Mouse (Mus musculus) layer of hippocampus, adult 8-10 months (tissue): ENCODE measurements at regions not wholly inside any gene's neighbourhood (a gene's known extent, or its start where the extent isn't known, plus 50 kb on each side); places are given as distances from the start of the nearest gene placed in this dataset.
A peak's percentile ranks its signal among the peaks of the same experiment; 100 is the strongest.
"Not testable (repeated sequence)": the region's sequence is repeated elsewhere in the genome, so short reads cannot be mapped to it uniquely, and the experiment has no call there.

Experiments
- DNase-seq, 2 experiments: peaks; one replicate each; pipeline ENCODE4 v3.0.0; 2022; ENCODE audit warnings: low spot score in 2 of 2

GRCm38 (mm10) chr17:9258646-9259170 lies 163.2 kb upstream of the Gm17728 start:
- DNase-seq: peak; percentile 30

GRCm38 (mm10) chr17:9268776-9269175 lies 153.1 kb upstream of the Gm17728 start:
- no peak for DNase-seq

- not testable (repeated sequence) for DNase-seq
Observed at GRCm38 (mm10) chr17:9278046-9278445, 143.8 kb upstream of the Gm17728 start.

GRCm38 (mm10) chr17:9279481-9279880 lies 142.4 kb upstream of the Gm17728 start:
- DNase-seq: no peak

GRCm38 (mm10) chr17:9281891-9282290 lies 140.0 kb upstream of the Gm17728 start:
- no peak for DNase-seq

- no peak for DNase-seq
Observed at GRCm38 (mm10) chr17:9282333-9283176, 139.3 kb upstream of the Gm17728 start.

GRCm38 (mm10) chr17:9286431-9286830 lies 135.4 kb upstream of the Gm17728 start:
- no peak for DNase-seq

- DNase-seq: no peak
Observed at GRCm38 (mm10) chr17:9286834-9287233, 135.0 kb upstream of the Gm17728 start.

GRCm38 (mm10) chr17:9287682-9288081 lies 134.2 kb upstream of the Gm17728 start:
- no peak for DNase-seq

- no peak for DNase-seq
Observed at GRCm38 (mm10) chr17:9291601-9292000, 130.3 kb upstream of the Gm17728 start.

- peak; percentile 38 to 45 for DNase-seq
Observed at GRCm38 (mm10) chr17:9292296-9292695, 129.6 kb upstream of the Gm17728 start.

- DNase-seq: no peak
Observed at GRCm38 (mm10) chr17:9296371-9296770, 125.5 kb upstream of the Gm17728 start.

GRCm38 (mm10) chr17:9298231-9298630 lies 123.6 kb upstream of the Gm17728 start:
- no peak for DNase-seq

GRCm38 (mm10) chr17:9301101-9301501 lies 120.8 kb upstream of the Gm17728 start:
- peak in 1 of 2 experiments; percentile 20 for DNase-seq

GRCm38 (mm10) chr17:9308507-9308906 lies 113.4 kb upstream of the Gm17728 start:
- no peak for DNase-seq

GRCm38 (mm10) chr17:9322772-9323171 lies 99.1 kb upstream of the Gm17728 start:
- no peak for DNase-seq

GRCm38 (mm10) chr17:9328886-9329455 lies 92.9 kb upstream of the Gm17728 start:
- DNase-seq: no peak

- DNase-seq: no peak
Observed at GRCm38 (mm10) chr17:9357572-9358159, 64.2 kb upstream of the Gm17728 start.
